Mouse (Mus musculus) R1 (cell line): Measurements from ENCODE around the gene Gk.

Experiments used
- DNase-seq: peaks from one replicate; pipeline ENCODE4 v3.0.0-alpha.2; 2018; ENCODE audit warnings: low read depth, low spot score

Gene Gk

DNA sequence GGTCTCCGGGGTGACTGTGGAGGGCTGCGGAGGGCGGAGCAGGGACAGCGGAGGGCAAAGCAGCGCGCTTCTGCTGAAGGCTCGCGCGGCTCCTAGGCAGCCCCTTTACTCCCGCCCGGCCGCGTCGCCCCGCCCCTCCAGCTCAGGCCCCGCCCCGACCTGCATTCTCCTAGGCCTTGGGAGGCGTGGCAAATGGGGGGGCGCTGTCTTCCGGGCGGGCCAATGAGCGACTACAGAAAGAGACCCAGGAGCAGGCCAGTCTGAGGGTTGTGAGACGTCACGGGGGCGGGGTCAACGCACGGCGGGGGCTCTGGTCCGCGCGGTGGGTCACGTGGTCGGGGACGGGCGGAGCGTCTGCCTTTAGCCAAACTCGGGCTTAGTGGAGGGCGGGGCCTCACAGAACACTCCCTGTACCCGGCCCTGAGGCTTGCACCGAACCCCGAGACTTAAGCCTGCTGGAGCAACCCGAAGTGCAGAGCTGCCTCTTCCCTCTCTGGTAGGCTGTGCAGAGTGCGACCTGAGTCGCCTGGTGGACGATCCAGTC, at the start of gene Gk:
Gene Gk, minus strand, starts transcription at position 276 of the 544 bp plus-strand sequence.
- peak; percentile 94 for DNase-seq

DNA sequence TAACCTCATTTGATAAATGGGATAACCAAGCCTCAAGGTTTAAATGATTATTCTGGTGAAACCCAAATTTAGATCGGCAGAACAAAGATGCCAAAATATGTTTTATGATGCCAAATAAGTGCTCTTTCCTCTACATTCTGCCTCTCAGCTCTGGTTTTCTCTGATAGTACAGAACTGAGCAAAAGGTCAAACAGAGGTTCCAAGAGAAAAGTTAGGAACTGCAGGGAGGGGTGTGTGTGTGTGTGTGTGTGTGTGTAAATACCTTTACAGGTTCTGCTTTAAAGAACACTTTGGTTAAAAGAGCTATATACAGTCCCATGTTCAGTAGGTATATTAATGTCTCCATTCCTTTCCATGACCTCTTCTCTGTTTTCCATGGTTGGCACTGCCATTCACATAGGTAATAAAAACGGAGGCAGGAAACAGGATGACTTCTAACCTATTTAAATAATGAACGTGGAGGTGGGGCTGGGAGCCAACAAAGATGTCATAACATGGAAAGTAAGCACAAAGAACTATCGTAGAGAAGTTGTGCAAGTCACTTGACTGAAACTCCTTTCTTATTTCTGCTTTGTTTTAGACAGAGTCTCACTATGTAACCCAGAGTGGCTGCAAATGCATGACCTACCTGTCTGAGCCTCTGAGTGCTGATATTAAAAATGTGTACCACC, 28.2 kb upstream of the Gk start:
- DNase-seq = no peak

DNA sequence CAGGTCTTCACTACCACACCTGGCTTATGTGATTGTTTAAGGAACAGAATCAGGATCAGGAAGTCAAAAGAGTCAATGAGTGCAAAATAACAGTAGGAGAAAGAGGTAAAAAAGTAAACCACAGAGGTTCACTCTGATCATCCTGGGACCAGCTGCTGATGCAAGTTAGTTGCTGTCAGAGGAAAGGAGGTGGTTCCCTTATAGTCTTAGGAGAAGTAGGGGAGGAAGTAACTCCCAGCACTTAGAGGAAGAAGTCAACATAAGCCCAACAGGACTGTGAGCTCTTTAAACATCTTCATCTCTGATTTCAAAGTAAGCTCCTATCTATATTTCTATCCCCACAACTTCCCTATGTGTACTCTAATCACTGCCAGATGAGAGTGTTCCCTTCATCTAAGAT, 26.4 kb upstream of the Gk start:
- no peak for DNase-seq

DNA sequence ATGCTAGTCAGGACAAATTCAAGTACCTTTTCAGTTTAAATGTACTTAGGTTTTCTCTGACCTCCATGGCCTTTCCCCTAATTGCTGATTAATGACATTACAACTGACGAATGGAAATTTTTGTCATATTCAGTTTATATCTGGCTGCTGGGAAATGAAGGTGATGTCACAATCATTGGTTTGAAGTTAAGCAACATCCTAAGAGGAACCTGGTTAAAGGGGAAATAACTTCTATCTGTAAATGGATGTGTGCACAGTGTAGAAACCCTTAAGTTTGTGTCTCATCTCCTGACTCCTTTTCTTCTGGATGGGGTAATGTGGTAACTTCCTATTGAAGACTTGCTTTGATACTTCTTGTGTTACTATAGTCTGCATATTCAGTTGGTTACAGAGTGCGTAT, 20.8 kb upstream of the Gk start:
- no peak for DNase-seq

DNA sequence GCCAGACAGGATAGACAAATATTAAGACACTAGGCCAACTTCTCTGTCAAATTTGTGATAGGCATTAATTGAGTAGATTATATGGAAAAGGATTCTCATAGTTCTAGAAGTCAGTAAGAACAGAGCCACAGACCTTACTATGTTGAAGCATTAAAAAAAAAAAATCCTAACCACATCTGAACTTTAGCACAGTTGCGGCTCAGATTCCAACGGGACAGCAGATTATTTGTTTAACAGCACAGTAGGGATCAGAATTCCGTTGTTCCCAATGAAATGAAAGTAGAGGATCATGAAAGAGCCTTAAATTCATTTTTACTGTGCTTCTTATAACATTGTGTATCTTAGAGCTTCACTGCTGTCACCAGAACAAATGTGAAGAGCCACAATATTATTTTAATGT, 1.7 kb upstream of the Gk start:
- no peak for DNase-seq

DNA sequence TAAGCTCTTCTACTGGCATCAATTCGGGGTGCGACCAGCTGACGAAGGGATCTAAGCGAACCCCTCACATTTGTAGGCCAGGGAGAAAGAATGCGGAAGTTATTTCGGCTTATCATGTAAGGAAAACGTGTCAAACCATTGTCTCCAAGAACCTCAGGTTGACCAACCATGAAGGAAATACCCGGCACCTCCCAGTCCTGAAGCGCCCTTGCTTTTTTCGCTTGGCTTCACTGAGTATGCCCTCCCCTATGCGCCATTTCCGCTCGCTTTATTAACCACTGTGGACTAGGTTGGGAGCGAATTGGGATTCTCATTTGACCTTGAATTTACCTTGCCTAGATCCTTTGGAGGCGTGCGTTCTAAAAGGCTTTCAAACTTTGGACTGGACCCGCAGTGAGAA, 522 bp upstream of the Gk start:
- DNase-seq = peak; percentile 89

DNA sequence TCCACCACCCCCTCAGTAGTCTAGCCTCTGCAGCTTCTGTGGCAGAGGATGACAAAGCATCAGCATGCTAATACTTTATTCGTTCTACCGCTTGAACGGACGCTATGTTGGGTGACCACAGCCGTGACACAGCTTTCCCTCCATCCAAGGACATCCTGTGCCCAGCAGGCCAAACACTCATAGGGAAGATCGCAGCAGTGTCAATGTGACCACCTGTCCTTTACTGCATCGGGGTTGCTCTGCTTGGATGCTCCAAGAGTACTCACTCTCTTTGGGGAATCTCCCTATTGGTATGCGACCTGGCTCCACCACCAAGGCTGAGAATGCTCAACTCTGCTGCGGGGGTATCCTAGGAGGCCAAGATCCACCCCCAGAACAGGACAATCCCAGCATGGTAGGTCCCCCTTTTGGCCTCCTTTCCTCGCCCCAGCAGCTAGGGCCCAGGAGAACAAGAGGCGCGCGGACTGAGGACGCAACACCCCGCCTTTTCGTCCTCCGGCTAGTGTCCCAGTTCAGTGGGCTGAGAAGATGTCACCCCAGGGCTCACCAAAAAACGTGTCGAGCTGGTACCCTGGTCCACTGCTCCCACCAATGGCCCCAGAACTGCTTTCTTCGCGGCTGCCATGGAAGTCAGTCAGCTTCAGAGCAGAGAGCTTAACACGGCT, 608 bp downstream of the Gk start:
- DNase-seq = no peak

DNA sequence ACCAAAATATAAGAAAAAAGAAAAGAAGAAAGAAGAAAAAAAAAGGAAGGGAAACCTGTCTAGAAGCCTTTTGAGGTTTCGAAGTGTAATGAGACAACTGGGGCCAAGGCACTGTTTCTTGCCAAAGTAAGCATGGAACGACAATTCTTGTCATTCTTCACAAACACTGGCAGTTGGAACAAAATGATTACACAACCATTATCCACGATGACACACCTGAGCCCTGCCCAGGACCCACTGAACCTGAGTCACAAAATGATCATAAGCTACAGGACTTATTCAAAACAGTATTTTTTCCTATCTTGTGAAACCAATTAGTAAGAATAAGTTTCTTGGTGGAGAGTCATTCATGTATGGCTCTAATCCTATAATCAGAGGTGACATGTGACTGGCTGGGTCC, 5.3 kb downstream of the Gk start:
- DNase-seq = no peak

DNA sequence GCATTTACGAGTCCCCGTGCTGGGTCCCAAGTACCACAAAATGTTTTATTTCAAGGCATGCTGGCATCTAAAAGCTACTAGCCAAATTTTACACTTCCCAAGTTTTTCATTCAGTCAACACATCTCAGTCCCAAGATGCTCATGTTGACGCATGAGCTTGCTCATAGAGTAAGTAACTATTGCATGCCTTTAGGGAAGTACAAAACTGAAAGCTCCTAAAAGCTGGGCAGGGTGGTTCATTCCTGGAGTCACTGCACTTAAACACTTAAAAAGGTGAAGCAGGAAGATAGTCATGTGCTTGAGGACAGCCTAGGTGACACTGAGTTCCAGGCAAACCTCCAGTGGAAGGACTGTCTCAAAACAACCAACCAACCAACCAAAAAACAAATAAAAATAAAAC, 5.9 kb downstream of the Gk start:
- no peak for DNase-seq

DNA sequence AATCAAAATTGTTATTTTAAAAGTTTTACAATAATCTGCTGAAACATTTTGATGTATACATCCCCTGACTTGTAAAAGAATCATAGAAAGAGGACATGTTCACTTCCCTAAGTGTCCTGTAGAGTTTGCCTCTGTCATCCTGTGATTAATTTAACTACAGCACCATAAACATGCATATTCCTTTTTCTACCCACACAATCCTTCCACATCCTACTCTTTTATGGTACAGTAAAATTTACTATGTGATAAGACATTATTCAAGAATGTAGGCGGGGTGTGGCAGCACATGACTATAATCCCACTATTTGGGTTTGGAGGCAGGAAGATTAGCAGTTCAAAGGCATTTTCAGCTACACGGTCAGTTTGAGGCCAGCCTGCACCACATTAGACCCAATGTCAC, 8.0 kb downstream of the Gk start:
- DNase-seq = no peak

DNA sequence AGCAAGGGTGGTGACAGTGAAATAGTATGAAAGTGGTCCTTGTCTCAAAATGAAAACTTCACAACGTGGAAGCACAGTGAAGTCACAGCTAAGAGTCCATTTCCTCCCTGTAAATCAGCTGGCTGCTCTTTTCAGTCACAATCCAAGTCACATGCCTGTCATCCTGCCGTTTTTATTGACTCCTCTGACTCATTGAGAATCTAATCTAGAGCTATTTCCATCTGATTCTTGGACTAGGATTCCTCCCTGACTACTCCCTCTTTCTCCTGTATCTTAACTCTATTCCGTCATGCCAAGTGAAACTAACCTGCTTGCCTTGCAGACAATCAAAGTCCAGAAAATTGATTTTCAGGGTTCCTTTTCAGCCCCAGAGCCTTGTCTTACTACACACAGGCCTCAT, 20.6 kb downstream of the Gk start:
- DNase-seq = no peak

DNA sequence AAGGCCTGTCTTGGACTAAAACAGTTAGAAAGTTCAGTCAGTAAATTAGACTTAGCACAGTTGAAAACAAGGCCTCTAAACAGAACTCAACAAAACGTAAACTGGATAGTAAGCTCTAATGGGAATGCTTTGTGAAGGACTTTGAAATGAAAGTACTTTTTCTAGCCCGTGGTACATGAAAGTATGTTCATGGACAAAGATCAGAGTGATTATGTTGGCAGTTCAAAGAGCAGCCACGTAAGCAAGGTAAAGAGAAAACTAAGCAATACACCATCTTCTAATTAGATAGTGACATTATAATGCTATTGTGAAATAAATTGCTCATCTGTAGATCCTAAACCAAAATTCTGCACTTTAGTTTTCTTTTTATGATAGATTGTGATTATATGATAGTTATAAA, 32.8 kb downstream of the Gk start:
- no peak for DNase-seq

DNA sequence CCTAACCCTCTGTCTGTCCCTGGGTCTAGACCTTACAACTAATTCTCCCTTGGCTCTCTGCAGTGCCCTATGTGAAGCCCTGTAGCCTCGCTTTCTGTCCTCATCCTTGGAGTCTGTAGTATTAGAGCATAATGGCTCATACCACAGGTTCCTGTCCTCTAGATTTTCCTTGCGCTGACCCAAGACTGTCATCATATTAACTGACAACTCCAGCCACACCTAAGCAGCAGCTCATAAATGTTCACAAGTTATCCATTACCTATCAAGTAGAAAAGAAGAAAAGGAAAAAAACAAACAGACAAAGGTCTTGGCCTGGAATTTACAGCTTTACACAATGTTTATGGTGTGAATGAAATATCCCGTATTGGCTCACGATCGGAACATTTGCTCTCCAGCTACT, 43.4 kb downstream of the Gk start:
- DNase-seq = no peak

DNA sequence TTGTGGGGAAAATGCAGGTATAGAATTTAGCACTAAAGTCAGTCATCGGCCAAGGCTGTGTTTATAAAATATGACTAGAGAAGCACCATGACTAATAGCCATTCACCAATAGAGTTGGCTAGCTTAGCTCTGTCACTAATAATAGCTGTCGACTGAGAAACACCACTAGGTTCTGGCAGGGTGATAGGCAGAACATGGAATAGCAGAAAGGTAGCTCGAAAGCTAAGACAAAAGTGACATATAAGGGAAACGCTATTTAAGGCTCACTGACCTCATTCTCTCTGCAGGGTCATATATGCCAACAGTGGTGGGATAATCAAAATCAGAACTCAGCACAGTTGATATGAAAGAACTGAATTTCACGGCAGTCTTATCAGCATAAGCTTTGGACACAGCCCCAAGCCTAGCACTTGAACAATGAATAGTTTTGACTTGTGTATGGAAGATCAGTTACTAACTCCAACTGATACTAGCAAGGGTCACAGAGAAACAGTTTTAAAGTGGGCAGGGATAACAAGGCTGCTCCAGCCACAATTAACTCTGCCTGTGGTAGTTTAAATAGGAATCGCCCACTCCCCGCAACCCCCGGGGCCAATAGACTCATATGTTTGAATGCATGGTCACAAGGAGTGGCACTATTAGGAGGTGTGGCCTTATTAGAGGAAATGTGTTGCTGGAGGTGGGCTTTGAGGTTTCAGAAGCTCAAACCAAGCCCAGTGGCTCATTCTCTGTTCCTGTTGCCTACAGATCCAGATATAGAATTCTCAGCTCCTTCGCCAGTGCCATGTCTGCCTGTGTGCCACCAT, 45.3 kb downstream of the Gk start:
- no peak for DNase-seq

DNA sequence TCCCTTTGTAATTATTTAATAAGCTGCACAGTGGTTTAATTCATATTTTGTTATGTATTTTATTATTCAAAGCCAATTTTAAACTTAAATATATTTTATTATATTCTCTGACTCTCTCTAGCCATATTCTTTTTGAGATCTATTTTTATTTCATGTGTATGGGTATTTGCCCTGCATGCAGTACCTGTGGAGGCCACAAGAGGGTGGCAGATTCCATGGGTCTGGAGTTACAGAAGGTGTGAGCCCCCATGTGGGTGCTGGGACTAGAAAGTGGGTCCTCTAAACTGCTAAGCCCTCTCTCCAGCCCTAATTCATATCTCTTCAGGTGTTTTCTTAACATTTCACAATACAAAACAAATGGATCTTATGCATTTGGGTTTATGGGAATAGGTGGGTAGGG, 55.4 kb downstream of the Gk start:
- DNase-seq = peak; percentile 30

DNA sequence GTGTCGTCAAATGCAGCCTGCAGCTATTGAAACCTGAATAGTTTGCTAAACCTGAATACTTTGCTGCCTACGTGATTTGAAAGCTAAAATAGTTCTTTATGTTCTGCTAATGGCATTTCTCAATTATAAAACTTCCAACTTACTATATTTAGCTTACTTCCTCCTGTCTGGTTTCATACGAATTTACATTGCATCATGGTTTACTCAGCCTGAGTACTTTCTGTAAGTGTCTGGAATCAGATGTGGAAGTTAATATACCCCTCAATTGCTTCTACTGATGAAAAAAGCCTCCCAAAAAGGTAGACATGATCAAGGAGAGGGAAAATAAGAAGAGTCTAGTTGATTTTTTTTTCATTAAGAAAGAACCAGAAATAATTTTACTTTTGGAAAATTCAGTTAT, 66.2 kb downstream of the Gk start:
- DNase-seq = no peak

DNA sequence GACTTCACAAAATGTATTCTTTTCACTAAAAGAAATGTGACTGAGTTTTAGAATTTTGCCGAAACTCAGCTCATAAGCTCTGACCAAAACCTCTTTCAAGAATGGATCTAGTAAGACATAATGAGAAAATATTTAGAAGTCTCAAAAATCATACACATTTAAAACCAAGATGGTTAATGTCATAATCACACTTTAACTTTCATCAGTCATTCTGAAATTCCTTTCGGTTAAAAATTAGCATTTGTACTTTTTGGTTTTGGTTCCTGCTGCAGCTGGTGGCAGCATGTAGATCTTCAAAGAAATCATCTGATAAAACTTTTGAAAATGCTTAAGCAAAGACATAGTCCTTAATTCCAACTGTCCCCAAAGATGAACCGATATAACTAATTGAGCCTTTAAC, 70.9 kb downstream of the Gk start:
- DNase-seq = no peak

DNA sequence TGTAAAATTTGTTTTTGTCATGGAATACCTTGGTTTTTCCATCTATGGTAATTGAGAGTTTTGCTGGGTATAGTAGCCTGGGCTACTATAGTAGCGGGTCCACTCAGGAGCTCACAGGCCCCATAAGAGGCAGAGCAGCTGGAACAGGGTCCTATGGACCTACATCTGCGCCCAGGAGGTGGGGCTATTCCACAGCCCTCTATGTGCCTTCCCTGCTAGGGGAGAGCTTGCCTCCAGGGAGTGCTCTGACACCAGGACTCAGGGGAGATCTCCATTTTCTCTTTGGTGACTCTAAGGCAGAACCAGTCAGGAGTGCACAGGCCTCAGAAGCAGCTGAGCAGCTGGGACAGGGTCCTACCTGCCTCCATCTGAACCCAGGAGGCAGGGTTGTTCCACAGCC, 92.9 kb downstream of the Gk start:
- peak; percentile 8 for DNase-seq

DNA sequence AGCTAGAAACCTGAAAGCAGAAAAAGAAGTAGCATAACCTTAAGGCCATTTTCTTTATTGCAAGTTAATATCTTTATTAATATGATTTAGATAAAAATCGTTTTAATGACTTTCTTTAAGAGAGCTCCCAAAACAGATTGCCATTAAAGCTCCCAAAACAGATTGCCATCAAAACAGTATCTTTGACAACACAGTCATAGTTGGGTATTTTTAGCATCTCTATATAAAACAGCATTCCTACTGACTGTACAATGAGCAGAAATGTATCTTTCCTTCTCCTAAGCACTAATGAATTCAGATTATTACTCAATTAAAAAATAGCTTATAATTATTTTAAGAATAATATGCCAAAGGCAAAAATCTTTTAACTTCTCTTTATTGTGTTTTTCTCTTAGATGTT, 94.5 kb downstream of the Gk start:
- no peak for DNase-seq

DNA sequence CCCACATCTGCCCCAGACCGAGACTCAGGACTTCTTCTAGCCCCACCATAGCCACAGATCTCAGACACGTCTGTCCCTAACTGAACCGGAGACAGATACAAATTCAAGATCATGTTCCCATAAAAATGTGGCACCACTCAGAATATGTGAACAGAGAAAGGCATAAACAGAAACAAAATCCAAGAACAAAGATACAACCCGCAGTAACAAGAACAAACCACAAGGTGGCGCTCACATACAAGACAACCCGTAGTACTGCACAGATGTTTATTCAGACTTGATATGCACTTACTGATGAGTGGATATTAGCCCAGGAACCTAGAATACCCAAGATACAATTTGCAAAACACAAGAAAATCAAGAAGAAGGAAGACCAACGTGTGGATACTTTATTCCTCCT, 99.8 kb downstream of the Gk start:
- peak; percentile 31 for DNase-seq
